Mouse (Mus musculus) intestine, postnatal 0 days (tissue): ENCODE measurements around the gene Casp3. TPM values are rescaled to one million over a fixed set of nuclear protein-coding genes. Genes with fewer than 3 reads are reported as not detected.
A peak's percentile ranks its signal among the peaks of the same experiment; 100 is the strongest.

Experiments
- ATAC-seq: fragments of 200-750 bp; cut with Nextera tagmentation; 2 replicates; pipeline ENCODE4 v1.8.0; 2017; ENCODE audit warnings: mild to moderate bottlenecking, moderate TSS enrichment, moderate library complexity
- H3K27ac ChIP-seq: fragments of 300-500 bp; sonication (generic); 2 replicates; pipeline ENCODE4 v1.5.1; 2014; ENCODE audit warnings: mild to moderate bottlenecking, low read depth, low read length, moderate library complexity
- H3K27me3 ChIP-seq: fragments of 300-500 bp; sonication (generic); replicated peaks from 2 replicates; pipeline ENCODE4 v1.6.1; 2014; ENCODE audit warnings: low read length, mixed read lengths; ENCODE audit not compliant: control insufficient read depth, insufficient read depth
- H3K36me3 ChIP-seq: fragments of 300-500 bp; sonication (generic); 2 replicates; pipeline ENCODE4 v1.6.1; 2014; ENCODE audit warnings: mild to moderate bottlenecking, moderate library complexity; ENCODE audit not compliant: control insufficient read depth, insufficient read depth
- H3K4me1 ChIP-seq: fragments of 300-500 bp; sonication (generic); replicated peaks from 2 replicates; pipeline ENCODE4 v1.6.1; 2014; ENCODE audit warnings: antibody characterized with exemption, low read length, mixed read lengths; ENCODE audit not compliant: control insufficient read depth, insufficient read depth
- H3K4me2 ChIP-seq: fragments of 300-500 bp; sonication (generic); replicated peaks from 2 replicates; pipeline ENCODE4 v1.6.1; 2014; ENCODE audit warnings: low read depth, mild to moderate bottlenecking, moderate library complexity
- H3K4me3 ChIP-seq: fragments of 300-500 bp; sonication (generic); 2 replicates; pipeline ENCODE4 v1.5.1; 2014; ENCODE audit warnings: low read depth, low read length
- H3K9ac ChIP-seq: fragments of 300-500 bp; sonication (generic); 2 replicates; pipeline ENCODE4 v1.6.1; 2014; ENCODE audit warnings: mild to moderate bottlenecking, low read depth, low read length
- H3K9me3 ChIP-seq: fragments of 300-500 bp; sonication (generic); 2 replicates; pipeline ENCODE4 v1.6.1; 2016; ENCODE audit warnings: mixed run types; ENCODE audit not compliant: control insufficient read depth
- CTCF ChIP-seq: sonication (generic); IDR thresholded peaks from 2 replicates; pipeline ENCODE4 v1.5.1; 2016; ENCODE audit warnings: low read depth, mild to moderate bottlenecking, control low read depth, antibody characterized with exemption, moderate library complexity
- WGBS: fragments of 180-500 bp; shearing (Covaris S2); extraction: QIAGEN DNeasy Blood & Tissue Kit; methylation state at CpG from one replicate; pipeline ENCODE4 v1.1.7; 2014; 5-methylcytosine and 5-hydroxymethylcytosine counted together
- polyA plus RNA-seq: library from polyadenylated mRNA; unstranded; fragments of >200 nt; fragmentation: Nextera tagmentation; extraction: Ambion mirVana; gene quantifications from 2 replicates; pipeline ENCODE4 v1.2.1, GENCODE M21; 2015

Casp3 gene
- polyA plus RNA-seq, 1 experiment from 2014 or later = 48.7 TPM

GRCm38 (mm10) chr8:46613377-46613776, 3.7 kb upstream of the Casp3 start:
- ATAC-seq = no peak
- Histone ChIP-seq H3K9ac (no peak overlapping the region), H3K27me3 (no peaks in the 10 kb centered on the region), H3K4me2 (no peak overlapping the region), H3K27ac (no peak overlapping the region), H3K9me3 (no peaks in the 10 kb centered on the region), H3K4me3 (no peak overlapping the region), H3K4me1 (peaks cover 6% of the 10 kb centered on the region; the same call in 1 of the 2 replicates), H3K36me3 (0 out of 2 replicates have a peak, but pooled peaks cover 6% of the 10 kb centered on the region)
- WGBS = 39% methylated on average over 4 of the region's 4 CpGs
- TF ChIP-seq CTCF = no peak

- Histone ChIP-seq H3K4me2 (peak overlapping the region; percentile 94), H3K9ac (no peak overlapping the region), H3K9me3 (no peaks in the 10 kb centered on the region), H3K27me3 (no peaks in the 10 kb centered on the region), H3K36me3 (no peaks in the 10 kb centered on the region), H3K27ac (0 out of 2 replicates have a peak overlapping the region, but pooled peaks have one; percentile 84), H3K4me1 (peaks cover 6% of the 10 kb centered on the region; the same call in 1 of the 2 replicates), H3K4me3 (no peak overlapping the region)
- TF ChIP-seq CTCF = no peak
- no peak for ATAC-seq
- WGBS = 61% methylated on average over 8 of the region's 8 CpGs
These were observed 1.2 kb upstream of the Casp3 start for GRCm38 (mm10) chr8:46615936-46616335.

DNA sequence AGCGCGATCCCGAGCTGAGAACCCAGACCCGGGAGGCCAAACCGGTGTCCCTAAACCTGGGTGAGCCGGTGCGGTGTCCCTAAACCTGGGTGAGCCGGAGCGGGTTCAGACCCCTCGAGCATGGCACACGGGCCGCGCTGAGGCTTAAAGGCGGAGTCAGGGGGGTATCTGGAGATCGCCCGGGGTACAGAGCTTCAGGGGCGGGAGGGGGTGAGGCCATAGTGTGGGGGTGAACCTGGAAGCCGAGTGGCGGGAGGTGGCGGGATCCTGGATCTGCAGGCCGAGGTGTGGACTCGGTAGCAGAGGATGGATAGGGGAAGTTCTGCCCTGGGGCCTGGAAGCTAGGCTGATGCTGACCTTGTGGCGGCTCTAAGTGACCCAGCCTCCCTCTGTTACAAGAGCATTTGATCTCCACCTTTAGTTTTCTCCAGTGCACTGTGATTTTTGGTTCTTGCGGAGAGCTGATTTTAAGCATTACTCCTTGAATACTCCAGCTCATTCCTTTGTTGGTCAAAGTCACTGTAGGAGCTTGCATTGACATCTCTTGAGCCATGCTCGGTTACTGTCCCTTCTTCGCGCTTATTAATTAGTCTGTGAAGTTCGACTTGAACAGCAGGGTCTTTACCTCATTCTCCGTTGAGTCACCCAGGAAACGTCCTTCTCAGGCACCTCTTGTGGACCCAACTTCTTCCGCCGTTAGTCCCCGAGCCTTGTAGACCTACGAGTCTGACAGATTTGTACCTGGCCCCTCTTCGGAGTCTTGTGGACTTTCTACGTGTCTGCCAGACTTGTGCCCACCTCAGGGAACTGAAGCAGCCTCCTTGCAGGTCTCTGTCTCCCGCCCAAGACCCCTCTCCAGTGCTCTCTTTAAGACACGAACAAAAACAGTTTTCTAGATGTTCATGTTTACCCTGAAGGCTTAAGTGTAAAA, 864 bp downstream of the Casp3 start:
- ATAC-seq = no peak; the same call in 1 of the 2 replicates

DNA sequence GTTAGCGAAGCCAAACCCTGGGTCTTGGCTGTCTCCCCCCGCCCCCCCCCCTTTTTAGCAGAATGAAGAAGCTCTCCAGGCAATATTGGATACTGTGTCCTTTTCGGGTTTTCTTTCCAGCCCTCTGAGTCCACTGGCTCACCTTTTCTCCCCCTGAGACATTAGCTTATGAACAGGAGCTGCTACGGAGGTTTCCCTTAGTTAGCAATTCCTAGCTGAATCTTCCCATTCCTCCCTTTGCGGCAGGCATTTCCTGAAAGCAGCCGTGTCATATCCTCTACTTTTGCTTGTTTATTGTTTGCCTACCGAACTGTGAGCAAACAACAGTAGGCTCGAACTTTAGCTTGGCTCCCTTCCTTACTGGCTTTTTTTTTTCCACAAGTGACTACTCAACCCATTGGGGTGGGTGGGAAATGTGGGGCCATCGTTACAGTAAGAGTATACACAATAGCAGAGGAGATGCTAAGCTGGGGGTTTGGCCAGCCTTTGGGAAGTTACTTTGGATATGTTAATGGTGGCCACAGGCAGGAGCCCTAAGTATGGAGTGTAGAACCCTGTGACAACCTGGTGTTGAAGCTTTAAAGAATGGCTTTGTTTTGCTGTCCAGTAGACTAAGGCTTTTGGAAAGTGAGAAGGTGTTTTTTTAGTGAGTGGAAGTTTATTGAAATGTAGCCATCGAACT, 1.7 kb downstream of the Casp3 start:
- no peak for ATAC-seq
- Histone ChIP-seq H3K9me3 (no peaks in the 10 kb centered on the region), H3K4me3 (peak overlapping the region; percentile 81), H3K27ac (no peak overlapping the region), H3K9ac (peak overlapping the region; percentile 51), H3K4me1 (peaks cover 6% of the 10 kb centered on the region; the same call in 1 of the 2 replicates), H3K27me3 (no peaks in the 10 kb centered on the region), H3K36me3 (no peaks in the 10 kb centered on the region), H3K4me2 (peak overlapping the region; percentile 94)
- no peak for TF ChIP-seq CTCF
- 11% methylated on average over 10 of the region's 10 CpGs for WGBS

More for the DNA sequence above, 864 bp downstream of the Casp3 start:
- Histone ChIP-seq H3K9me3 (no peaks in the 10 kb centered on the region), H3K36me3 (no peaks in the 10 kb centered on the region), H3K4me1 (peaks cover 6% of the 10 kb centered on the region; the same call in 1 of the 2 replicates), H3K27ac (peak overlapping the region; percentile 84), H3K4me2 (peak overlapping the region; percentile 94), H3K9ac (peak overlapping the region; percentile 77), H3K4me3 (peak overlapping the region; percentile 81), H3K27me3 (no peaks in the 10 kb centered on the region)
- WGBS = under 1% methylated on average over 36 of the region's 38 CpGs
- no peak for TF ChIP-seq CTCF

DNA sequence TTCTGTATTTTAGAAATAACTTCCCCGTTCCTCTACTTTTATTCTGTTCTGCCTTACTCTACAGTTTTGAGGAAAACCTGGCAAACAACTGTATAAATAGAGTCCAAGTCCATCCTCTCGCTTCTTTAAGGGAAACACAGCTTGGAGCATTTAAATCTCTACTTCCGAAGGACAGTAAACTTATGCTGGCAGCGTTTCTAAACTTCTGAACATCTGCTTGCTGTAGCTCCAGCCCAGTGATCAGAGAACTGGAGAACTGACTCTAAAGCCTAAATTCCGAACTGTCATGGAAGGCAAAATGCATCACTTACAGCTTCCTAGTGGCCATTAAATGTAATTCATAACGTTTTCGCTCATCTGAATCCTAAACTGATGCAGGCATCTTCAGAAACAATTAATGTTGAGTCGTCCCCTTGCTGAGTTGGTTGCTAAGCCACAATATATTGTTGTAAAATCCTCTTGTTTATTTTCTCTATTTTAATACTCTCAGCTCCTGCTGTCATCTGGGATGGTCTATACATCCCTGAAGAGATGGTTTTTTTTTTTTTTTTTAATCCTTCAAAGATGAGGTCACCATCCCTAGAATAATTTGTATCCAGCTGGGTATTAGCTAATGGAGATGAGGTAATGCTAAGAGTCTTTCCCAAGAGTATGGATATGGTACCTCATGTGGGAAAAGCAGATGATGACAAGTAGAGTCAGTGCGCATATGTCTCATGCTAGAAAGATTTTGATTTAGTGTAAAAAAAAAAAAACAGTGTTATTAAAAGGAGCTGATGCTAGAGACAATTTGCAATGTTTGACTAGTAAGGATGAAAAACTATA, 5.6 kb downstream of the Casp3 start:
- WGBS = 69% methylated on average over 9 of the region's 9 CpGs
- no peak overlapping the region for H3K27ac ChIP-seq

More for the DNA sequence above, 5.6 kb downstream of the Casp3 start:
- Histone ChIP-seq H3K4me3 (no peak overlapping the region), H3K36me3 (no peaks in the 10 kb centered on the region), H3K4me1 (no peaks in the 10 kb centered on the region), H3K27me3 (no peaks in the 10 kb centered on the region), H3K9me3 (no peaks in the 10 kb centered on the region), H3K9ac (no peak overlapping the region), H3K4me2 (no peak overlapping the region)
- ATAC-seq = no peak
- no peak for TF ChIP-seq CTCF
